20 mouse cellular contexts compared by ENCODE assay signal in genomic region chr10:12586200-12586599, GRCm38 (mm10).
"Had no signal": no experiment of that assay in that cellular context is flagged by ENCODE, and none has a peak within 500 bp of the region (broad histone marks: within the 10 kb centered on the region; RNA-seq: fewer than 3 reads in every experiment).

No protein-coding gene starts in this region.

- H3K4me2 ChIP-seq: liver, embryonic 15.5 days; lung, embryonic 15.5 days; neural tube, embryonic 12.5 days had no signal

- DNase-seq: liver, postnatal 0 days; lung, adult 2 months; lung, postnatal 14 days; lung, postnatal 36 days; midbrain, embryonic 14.5 days; retina, postnatal 1 day; right cerebral cortex, adult 18-20 months; right cerebral cortex, postnatal 25 days; right cerebral cortex, postnatal 4 days; spleen, adult 18-20 months; thymus, adult 18-20 months; thymus, postnatal 14 days; thymus, postnatal 36 days had no signal

- H3K9me3 ChIP-seq: liver, embryonic 15.5 days; lung, embryonic 15.5 days; neural tube, embryonic 12.5 days had no signal

- ATAC-seq: liver, postnatal 0 days; lung, postnatal 0 days; midbrain, embryonic 16.5 days had no signal

- H3K4me1 ChIP-seq: liver, embryonic 15.5 days; lung, embryonic 15.5 days had no signal

- H3K27me3 ChIP-seq: liver, embryonic 15.5 days; lung, embryonic 15.5 days; megakaryocyte, embryonic 14.5 days; neural tube, embryonic 12.5 days had no signal

- H3K4me3 ChIP-seq: liver, embryonic 15.5 days; lung, embryonic 15.5 days; megakaryocyte, embryonic 14.5 days; neural tube, embryonic 12.5 days had no signal

- H3K27ac ChIP-seq: liver, embryonic 15.5 days; lung, embryonic 15.5 days; macrophage; neural tube, embryonic 12.5 days had no signal

- H3K9ac ChIP-seq: liver, embryonic 15.5 days; liver, postnatal 0 days; lung, embryonic 15.5 days; neural tube, embryonic 12.5 days had no signal

- H3K36me3 ChIP-seq: liver, embryonic 15.5 days; lung, embryonic 15.5 days; neural tube, embryonic 12.5 days had no signal
